Mouse (Mus musculus): Measurements from ENCODE around the gene Aatk. TPM values are rescaled to one million over a fixed set of nuclear protein-coding genes. Genes with fewer than 3 reads are reported as not detected.

Gene Aatk
- polyA plus RNA-seq, 1 experiment from 2014 or later = 32.2 TPM

- 0 out of 2 replicates have a peak, but pooled peaks cover 7% of the 10 kb centered on the region for H3K4me1 ChIP-seq (ENCODE audit: control insufficient read depth, insufficient read depth, low read length)
- no peak overlapping the region for H3K9ac ChIP-seq (replicated peaks; ENCODE audit: low read depth, low read length)
- no peak overlapping the region for H3K27ac ChIP-seq (ENCODE audit: low read depth, low read length)
- peaks cover 42% of the 10 kb centered on the region for H3K36me3 ChIP-seq (ENCODE audit: control insufficient read depth, insufficient read depth, low read length)
- no peak overlapping the region for H3K4me2 ChIP-seq (ENCODE audit: low read depth, low read length)
- H3K4me3 ChIP-seq (ENCODE audit: low read depth, low read length) = no peak overlapping the region
- no peaks in the 10 kb centered on the region for H3K27me3 ChIP-seq (ENCODE audit: control insufficient read depth, insufficient read depth, low read length)
- WGBS = 90% methylated on average over 7 of the region's 7 CpGs
- ATAC-seq (ENCODE audit: low read depth) = no peak
- H3K9me3 ChIP-seq (ENCODE audit: control insufficient read depth, low read length) = no peaks in the 10 kb centered on the region
Measured at GRCm38 (mm10) chr11:120071731-120072320, 24.9 kb upstream of the Aatk start.

GRCm38 (mm10) chr11:120071065-120071464 is 24.1 kb upstream of the Aatk start:
- 18% methylated on average over 12 of the region's 12 CpGs for WGBS
- no peak overlapping the region for H3K27ac ChIP-seq (ENCODE audit: low read depth, low read length)
- H3K4me1 ChIP-seq (ENCODE audit: control insufficient read depth, insufficient read depth, low read length) = 0 out of 2 replicates have a peak, but pooled peaks cover 7% of the 10 kb centered on the region
- H3K9ac ChIP-seq (replicated peaks; ENCODE audit: low read depth, low read length) = no peak overlapping the region
- no peak overlapping the region for H3K4me3 ChIP-seq (ENCODE audit: low read depth, low read length)
- H3K27me3 ChIP-seq (ENCODE audit: control insufficient read depth, insufficient read depth, low read length) = no peaks in the 10 kb centered on the region
- ATAC-seq (ENCODE audit: low read depth) = no peak
- H3K9me3 ChIP-seq (ENCODE audit: control insufficient read depth, low read length) = no peaks in the 10 kb centered on the region
- no peak overlapping the region for H3K4me2 ChIP-seq (ENCODE audit: low read depth, low read length)
- H3K36me3 ChIP-seq (ENCODE audit: control insufficient read depth, insufficient read depth, low read length) = peaks cover 36% of the 10 kb centered on the region

GRCm38 (mm10) chr11:120070286-120070930 is 23.4 kb upstream of the Aatk start:
- ATAC-seq (ENCODE audit: low read depth) = no peak
- no peaks in the 10 kb centered on the region for H3K9me3 ChIP-seq (ENCODE audit: control insufficient read depth, low read length)
- WGBS = 93% methylated on average over 26 of the region's 27 CpGs

GRCm38 (mm10) chr11:120069261-120069660 is 22.3 kb upstream of the Aatk start:
- Histone ChIP-seq H3K27ac (ENCODE audit: low read depth, low read length) (no peak overlapping the region), H3K27me3 (ENCODE audit: control insufficient read depth, insufficient read depth, low read length) (no peaks in the 10 kb centered on the region), H3K4me1 (ENCODE audit: control insufficient read depth, insufficient read depth, low read length) (no peaks in the 10 kb centered on the region), H3K9me3 (ENCODE audit: control insufficient read depth, low read length) (no peaks in the 10 kb centered on the region), H3K4me3 (ENCODE audit: low read depth, low read length) (no peak overlapping the region), H3K4me2 (ENCODE audit: low read depth, low read length) (no peak overlapping the region), H3K9ac (replicated peaks; ENCODE audit: low read depth, low read length) (no peak overlapping the region), H3K36me3 (ENCODE audit: control insufficient read depth, insufficient read depth, low read length) (peaks cover 42% of the 10 kb centered on the region)
- ATAC-seq (ENCODE audit: low read depth) = no peak
- WGBS = 25% methylated on average over 11 of the region's 11 CpGs

More at GRCm38 (mm10) chr11:120070286-120070930, 23.4 kb upstream of the Aatk start:
- Histone ChIP-seq H3K36me3 (ENCODE audit: control insufficient read depth, insufficient read depth, low read length) (peaks cover 35% of the 10 kb centered on the region), H3K9ac (replicated peaks; ENCODE audit: low read depth, low read length) (no peak overlapping the region), H3K4me3 (ENCODE audit: low read depth, low read length) (no peak overlapping the region), H3K27me3 (ENCODE audit: control insufficient read depth, insufficient read depth, low read length) (no peaks in the 10 kb centered on the region), H3K4me1 (ENCODE audit: control insufficient read depth, insufficient read depth, low read length) (0 out of 2 replicates have a peak, but pooled peaks cover 4% of the 10 kb centered on the region), H3K4me2 (ENCODE audit: low read depth, low read length) (no peak overlapping the region), H3K27ac (ENCODE audit: low read depth, low read length) (no peak overlapping the region)

- H3K27ac ChIP-seq (ENCODE audit: low read depth, low read length) = no peak overlapping the region
- no peaks in the 10 kb centered on the region for H3K9me3 ChIP-seq (ENCODE audit: control insufficient read depth, low read length)
- H3K36me3 ChIP-seq (ENCODE audit: control insufficient read depth, insufficient read depth, low read length) = peaks cover 48% of the 10 kb centered on the region
- H3K27me3 ChIP-seq (ENCODE audit: control insufficient read depth, insufficient read depth, low read length) = no peaks in the 10 kb centered on the region
- H3K4me2 ChIP-seq (ENCODE audit: low read depth, low read length) = no peak overlapping the region
- WGBS = 50% methylated on average over 17 of the region's 17 CpGs
- H3K9ac ChIP-seq (replicated peaks; ENCODE audit: low read depth, low read length) = no peak overlapping the region
- no peak overlapping the region for H3K4me3 ChIP-seq (ENCODE audit: low read depth, low read length)
- H3K4me1 ChIP-seq (ENCODE audit: control insufficient read depth, insufficient read depth, low read length) = no peaks in the 10 kb centered on the region
- no peak for ATAC-seq (ENCODE audit: low read depth)
Measured at GRCm38 (mm10) chr11:120067834-120068233, 20.9 kb upstream of the Aatk start.

DNA sequence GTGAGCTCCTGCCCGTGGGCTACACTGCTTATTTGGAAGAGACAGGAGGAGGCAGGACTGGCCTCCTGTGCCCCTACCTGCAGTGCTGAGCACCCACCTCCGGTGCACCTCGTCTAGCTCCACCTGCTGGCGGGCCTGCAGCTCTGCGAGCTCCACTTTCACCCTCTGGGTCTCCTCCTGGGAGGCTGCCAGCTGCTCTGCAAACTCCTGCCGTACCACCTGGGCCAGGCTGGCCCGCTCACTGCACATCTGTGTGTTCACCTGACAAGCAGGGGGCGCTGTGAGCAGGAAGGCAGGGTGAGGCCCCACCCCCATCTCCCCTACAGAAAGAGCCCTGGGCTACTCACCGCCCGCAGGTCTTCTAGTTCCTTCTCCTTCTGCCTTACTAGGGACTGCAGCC is 18.3 kb upstream of the Aatk start:
- Histone ChIP-seq H3K27me3 (ENCODE audit: control insufficient read depth, insufficient read depth, low read length) (no peaks in the 10 kb centered on the region), H3K36me3 (ENCODE audit: control insufficient read depth, insufficient read depth, low read length) (peaks cover 30% of the 10 kb centered on the region), H3K27ac (ENCODE audit: low read depth, low read length) (no peak overlapping the region), H3K4me2 (ENCODE audit: low read depth, low read length) (no peak overlapping the region), H3K9me3 (ENCODE audit: control insufficient read depth, low read length) (no peaks in the 10 kb centered on the region), H3K9ac (replicated peaks; ENCODE audit: low read depth, low read length) (no peak overlapping the region), H3K4me3 (ENCODE audit: low read depth, low read length) (no peak overlapping the region), H3K4me1 (ENCODE audit: control insufficient read depth, insufficient read depth, low read length) (no peaks in the 10 kb centered on the region)
- ATAC-seq (ENCODE audit: low read depth) = no peak; the same call in 1 of the 2 replicates
- WGBS = 38% methylated on average over 10 of the region's 10 CpGs

GRCm38 (mm10) chr11:120064668-120065040 is 17.7 kb upstream of the Aatk start:
- H3K27ac ChIP-seq (ENCODE audit: low read depth, low read length) = no peak overlapping the region
- ATAC-seq (ENCODE audit: low read depth) = no peak
- H3K36me3 ChIP-seq (ENCODE audit: control insufficient read depth, insufficient read depth, low read length) = peaks cover 26% of the 10 kb centered on the region
- H3K9ac ChIP-seq (replicated peaks; ENCODE audit: low read depth, low read length) = no peak overlapping the region
- H3K27me3 ChIP-seq (ENCODE audit: control insufficient read depth, insufficient read depth, low read length) = no peaks in the 10 kb centered on the region
- H3K4me1 ChIP-seq (ENCODE audit: control insufficient read depth, insufficient read depth, low read length) = no peaks in the 10 kb centered on the region
- WGBS = 94% methylated on average over 11 of the region's 11 CpGs
- no peak overlapping the region for H3K4me3 ChIP-seq (ENCODE audit: low read depth, low read length)
- H3K9me3 ChIP-seq (ENCODE audit: control insufficient read depth, low read length) = no peaks in the 10 kb centered on the region
- no peak overlapping the region for H3K4me2 ChIP-seq (ENCODE audit: low read depth, low read length)

GRCm38 (mm10) chr11:120064006-120064667 is 17.2 kb upstream of the Aatk start:
- H3K4me1 ChIP-seq (ENCODE audit: control insufficient read depth, insufficient read depth, low read length) = no peaks in the 10 kb centered on the region
- 81% methylated on average over 13 of the region's 13 CpGs for WGBS
- H3K36me3 ChIP-seq (ENCODE audit: control insufficient read depth, insufficient read depth, low read length) = peaks cover 24% of the 10 kb centered on the region
- no peaks in the 10 kb centered on the region for H3K27me3 ChIP-seq (ENCODE audit: control insufficient read depth, insufficient read depth, low read length)
- no peak overlapping the region for H3K9ac ChIP-seq (replicated peaks; ENCODE audit: low read depth, low read length)
- H3K9me3 ChIP-seq (ENCODE audit: control insufficient read depth, low read length) = no peaks in the 10 kb centered on the region
- H3K4me2 ChIP-seq (ENCODE audit: low read depth, low read length) = no peak overlapping the region
- no peak overlapping the region for H3K27ac ChIP-seq (ENCODE audit: low read depth, low read length)
- ATAC-seq (ENCODE audit: low read depth) = no peak
- no peak overlapping the region for H3K4me3 ChIP-seq (ENCODE audit: low read depth, low read length)

DNA sequence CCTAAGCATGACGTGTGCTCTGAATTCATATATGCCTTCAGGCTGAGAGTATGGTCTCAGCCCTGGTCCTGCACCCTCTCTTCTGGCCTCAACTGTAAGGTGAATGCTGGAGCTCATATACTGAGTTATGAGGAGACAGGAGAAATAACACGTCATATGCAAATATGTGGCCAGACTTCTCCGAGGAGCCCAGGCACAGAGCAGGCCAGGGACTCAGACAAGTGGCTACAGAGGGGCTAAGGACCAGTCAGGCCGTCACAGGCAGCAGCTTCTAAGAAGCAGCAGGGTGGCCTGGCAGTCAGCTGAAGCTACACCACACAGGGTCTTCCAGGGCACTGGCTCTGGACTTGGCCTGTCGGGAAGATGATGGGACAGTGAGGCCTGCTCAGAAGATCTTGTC is 16.4 kb upstream of the Aatk start:
- H3K27ac ChIP-seq (ENCODE audit: low read depth, low read length) = no peak overlapping the region
- 88% methylated on average over 5 of the region's 5 CpGs for WGBS

More for the DNA sequence above, 16.4 kb upstream of the Aatk start:
- Histone ChIP-seq H3K27me3 (ENCODE audit: control insufficient read depth, insufficient read depth, low read length) (no peaks in the 10 kb centered on the region), H3K9me3 (ENCODE audit: control insufficient read depth, low read length) (no peaks in the 10 kb centered on the region), H3K4me3 (ENCODE audit: low read depth, low read length) (no peak overlapping the region), H3K4me2 (ENCODE audit: low read depth, low read length) (no peak overlapping the region), H3K9ac (replicated peaks; ENCODE audit: low read depth, low read length) (no peak overlapping the region), H3K36me3 (ENCODE audit: control insufficient read depth, insufficient read depth, low read length) (peaks cover 24% of the 10 kb centered on the region), H3K4me1 (ENCODE audit: control insufficient read depth, insufficient read depth, low read length) (no peaks in the 10 kb centered on the region)
- no peak for ATAC-seq (ENCODE audit: low read depth)
